Mouse (Mus musculus): Measurements from ENCODE around the gene Irf7. TPM values are rescaled to one million over a fixed set of nuclear protein-coding genes. Genes with fewer than 3 reads are reported as not detected.
A peak's percentile ranks its signal among the peaks of the same experiment; 100 is the strongest.

The Irf7 gene
- polyA plus RNA-seq (2014; fragmentation: Nextera tagmentation; extraction: Ambion mirVana): 2.7 and 3.1 TPM in 2 replicates

DNA sequence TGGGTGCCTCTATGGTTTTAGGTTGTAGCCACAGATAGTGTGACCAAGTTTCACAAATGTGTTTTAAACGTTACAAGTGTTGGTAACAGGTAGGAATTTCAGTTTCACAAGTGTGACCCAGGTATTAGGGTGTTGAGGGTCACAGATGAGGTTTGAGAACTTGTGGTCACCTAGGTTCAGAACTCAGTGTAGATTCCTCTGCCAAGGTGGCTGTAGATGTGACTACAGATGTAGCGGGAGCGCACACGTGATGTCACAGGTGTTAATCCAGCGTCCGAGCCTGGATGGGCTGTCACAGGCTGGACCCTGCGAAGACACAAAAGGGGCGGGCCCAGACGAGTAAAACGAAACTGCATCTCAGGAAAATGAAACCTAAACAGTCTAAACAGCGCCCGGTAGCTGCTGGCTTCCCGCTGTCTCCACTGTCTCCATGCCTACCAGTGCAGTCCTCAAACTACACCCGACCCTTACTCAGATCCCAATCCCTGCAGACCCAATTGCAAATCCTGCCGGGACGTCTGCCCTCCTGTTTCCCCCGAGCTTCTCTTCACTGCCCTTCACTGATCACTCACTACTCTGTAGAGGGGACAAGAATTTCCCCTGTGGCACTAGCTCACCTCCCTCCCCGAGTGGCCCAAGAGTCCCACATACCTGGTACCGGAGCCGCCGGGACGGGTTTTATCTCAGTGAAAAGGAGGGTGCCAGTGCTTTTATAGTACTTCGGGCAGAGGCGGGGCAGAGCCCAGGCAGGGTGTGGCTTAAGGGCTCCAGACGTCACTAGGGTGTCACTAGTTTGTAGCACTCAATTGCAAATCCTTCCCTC is at the start of gene Irf7:
TSS of gene Irf7 (minus strand) at position 743 of the 823 bp plus-strand sequence.
- peak; percentile 78 for DNase-seq (ENCODE audit: low spot score)
- no peaks in the 10 kb centered on the region for H3K9me3 ChIP-seq (ENCODE audit: control insufficient read depth, low read length)
- peak within 1 kb of the TSS; percentile 48 for H3K4me3 ChIP-seq (ENCODE audit: low read depth, low read length)
- peak within 1 kb of the TSS; percentile 87 for H3K4me2 ChIP-seq (ENCODE audit: low read length)
- no peaks in the 10 kb centered on the region for H3K27me3 ChIP-seq (replicated peaks; ENCODE audit: control insufficient read depth, insufficient read depth, low read length)
- ATAC-seq (replicated peaks; ENCODE audit: low FRiP score, low TSS enrichment, low read depth): peak; percentile 57; the same call in 1 of the 2 replicates
- no peak within 1 kb of the TSS for H3K27ac ChIP-seq (ENCODE audit: low read depth)
- 11% methylated on average over 25 of the region's 25 CpGs for WGBS
- H3K36me3 ChIP-seq (ENCODE audit: control insufficient read depth, insufficient read depth, low read length): peaks cover 36% of the 10 kb centered on the region
- H3K9ac ChIP-seq (ENCODE audit: low read length): peak within 1 kb of the TSS; percentile 52
- peaks cover 9% of the 10 kb centered on the region; the same call in 1 of the 2 replicates for H3K4me1 ChIP-seq (replicated peaks; ENCODE audit: control insufficient read depth, insufficient read depth, low read length)

DNA sequence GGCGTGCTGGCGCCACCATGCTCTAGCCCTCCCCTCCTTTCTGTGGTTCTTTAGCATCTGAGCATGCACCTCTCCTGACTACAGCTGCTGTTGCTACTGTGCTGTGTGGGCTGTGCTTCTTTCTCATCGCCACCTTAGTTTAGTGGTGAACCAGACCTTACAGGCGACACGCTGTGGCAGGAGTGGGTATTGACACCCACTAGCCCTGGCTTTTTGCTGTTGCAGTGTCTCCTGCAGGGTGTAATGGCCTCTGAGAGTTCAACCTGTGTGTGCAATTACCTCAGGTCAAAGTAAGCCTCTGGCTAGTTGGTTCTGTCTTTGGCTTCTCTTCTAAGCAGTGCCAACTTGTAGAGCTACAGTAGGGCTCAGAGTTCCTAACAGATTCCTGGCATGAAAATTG is 49.7 kb upstream of the Irf7 start:
- DNase-seq (ENCODE audit: low spot score) (no peak), ATAC-seq (replicated peaks; ENCODE audit: low FRiP score, low TSS enrichment, low read depth) (0 out of 2 replicates have a peak, but pooled peaks have one; percentile 46)
- H3K27ac ChIP-seq (ENCODE audit: low read depth): no peak overlapping the region
- no peak overlapping the region for H3K9ac ChIP-seq (ENCODE audit: low read length)
- H3K36me3 ChIP-seq (ENCODE audit: control insufficient read depth, insufficient read depth, low read length): peaks cover 97% of the 10 kb centered on the region
- 74% methylated on average over 5 of the region's 5 CpGs for WGBS
- H3K4me1 ChIP-seq (replicated peaks; ENCODE audit: control insufficient read depth, insufficient read depth, low read length): no peaks in the 10 kb centered on the region
- H3K4me3 ChIP-seq (ENCODE audit: low read depth, low read length): no peak overlapping the region
- no peaks in the 10 kb centered on the region for H3K9me3 ChIP-seq (ENCODE audit: control insufficient read depth, low read length)
- H3K27me3 ChIP-seq (replicated peaks; ENCODE audit: control insufficient read depth, insufficient read depth, low read length): no peaks in the 10 kb centered on the region
- no peak overlapping the region for H3K4me2 ChIP-seq (ENCODE audit: low read length)

DNA sequence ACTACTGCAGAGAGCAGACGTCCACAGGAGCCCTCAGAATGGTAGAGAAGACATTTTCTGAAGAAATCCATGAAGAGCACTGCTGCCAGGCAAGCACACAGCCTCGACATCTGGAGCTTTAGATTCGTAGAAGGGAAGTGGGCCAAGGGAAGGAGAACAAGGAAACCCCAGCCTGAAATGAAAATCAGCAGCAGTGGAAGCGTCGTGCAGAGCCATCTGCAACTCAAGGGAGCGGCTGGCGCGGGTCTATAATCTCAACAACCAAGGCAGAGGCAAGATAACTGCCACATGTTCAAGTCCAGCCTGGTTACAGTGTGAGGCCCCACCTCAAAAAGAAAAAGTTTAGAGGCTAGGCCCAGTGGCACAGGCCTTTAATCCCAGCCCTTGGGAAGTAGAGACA is 48.8 kb upstream of the Irf7 start:
- Histone ChIP-seq H3K36me3 (ENCODE audit: control insufficient read depth, insufficient read depth, low read length) (peaks cover 97% of the 10 kb centered on the region), H3K4me3 (ENCODE audit: low read depth, low read length) (no peak overlapping the region), H3K27me3 (replicated peaks; ENCODE audit: control insufficient read depth, insufficient read depth, low read length) (no peaks in the 10 kb centered on the region), H3K4me1 (replicated peaks; ENCODE audit: control insufficient read depth, insufficient read depth, low read length) (no peaks in the 10 kb centered on the region), H3K27ac (ENCODE audit: low read depth) (no peak overlapping the region), H3K9me3 (ENCODE audit: control insufficient read depth, low read length) (no peaks in the 10 kb centered on the region), H3K9ac (ENCODE audit: low read length) (no peak overlapping the region), H3K4me2 (ENCODE audit: low read length) (no peak overlapping the region)
- WGBS: 85% methylated on average over 8 of the region's 8 CpGs
- ATAC-seq (replicated peaks; ENCODE audit: low FRiP score, low TSS enrichment, low read depth) (no peak), DNase-seq (ENCODE audit: low spot score) (no peak)

DNA sequence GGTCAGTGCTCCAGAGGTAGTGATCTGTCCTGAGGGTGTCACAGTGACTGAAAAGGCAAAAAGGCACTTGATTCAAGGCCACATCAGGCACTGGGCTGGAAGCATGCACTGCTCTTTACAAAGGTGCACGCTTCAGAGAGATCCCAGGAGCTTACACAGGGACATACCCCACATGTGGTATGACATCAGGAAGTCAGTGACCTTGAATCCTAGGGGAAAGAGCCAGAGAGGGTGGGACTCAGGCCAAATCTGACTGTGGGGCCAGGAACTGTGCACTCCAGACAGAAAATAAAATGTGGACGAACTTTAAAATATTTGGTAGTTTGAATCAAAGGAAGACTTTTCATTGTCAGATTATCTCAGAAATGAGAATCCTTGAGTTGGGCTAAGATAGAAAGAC is 48.1 kb upstream of the Irf7 start:
- Histone ChIP-seq H3K9me3 (ENCODE audit: control insufficient read depth, low read length) (no peaks in the 10 kb centered on the region), H3K9ac (ENCODE audit: low read length) (no peak overlapping the region), H3K4me1 (replicated peaks; ENCODE audit: control insufficient read depth, insufficient read depth, low read length) (no peaks in the 10 kb centered on the region), H3K4me2 (ENCODE audit: low read length) (no peak overlapping the region), H3K27me3 (replicated peaks; ENCODE audit: control insufficient read depth, insufficient read depth, low read length) (no peaks in the 10 kb centered on the region), H3K4me3 (ENCODE audit: low read depth, low read length) (no peak overlapping the region), H3K27ac (ENCODE audit: low read depth) (no peak overlapping the region), H3K36me3 (ENCODE audit: control insufficient read depth, insufficient read depth, low read length) (peaks cover 97% of the 10 kb centered on the region)
- ATAC-seq (replicated peaks; ENCODE audit: low FRiP score, low TSS enrichment, low read depth) (no peak), DNase-seq (ENCODE audit: low spot score) (no peak)
- WGBS: 94% methylated on average over 2 of the region's 2 CpGs

DNA sequence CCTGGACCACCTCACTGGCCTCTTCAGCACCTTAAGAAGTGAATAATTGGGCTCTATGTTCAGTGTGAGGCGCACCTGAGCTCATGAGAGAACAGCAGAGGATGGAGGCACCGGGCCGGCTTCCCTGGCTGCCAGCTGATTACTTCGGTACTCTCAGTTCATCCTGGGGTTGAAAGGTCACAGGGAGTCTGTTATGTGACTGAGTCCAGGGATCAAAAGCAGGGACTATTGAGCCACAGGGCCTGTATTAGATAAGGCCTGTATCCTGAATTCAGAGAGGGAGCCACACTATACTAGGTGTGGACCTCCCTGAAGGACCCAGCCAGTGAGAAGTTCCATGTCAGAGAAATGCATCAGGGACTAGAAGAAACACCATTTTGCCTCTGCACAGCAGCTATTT is 38.3 kb upstream of the Irf7 start:
- Histone ChIP-seq H3K27me3 (replicated peaks; ENCODE audit: control insufficient read depth, insufficient read depth, low read length) (no peaks in the 10 kb centered on the region), H3K36me3 (ENCODE audit: control insufficient read depth, insufficient read depth, low read length) (peaks cover 96% of the 10 kb centered on the region), H3K4me2 (ENCODE audit: low read length) (no peak overlapping the region), H3K27ac (ENCODE audit: low read depth) (no peak overlapping the region), H3K4me3 (ENCODE audit: low read depth, low read length) (no peak overlapping the region), H3K9me3 (ENCODE audit: control insufficient read depth, low read length) (no peaks in the 10 kb centered on the region), H3K4me1 (replicated peaks; ENCODE audit: control insufficient read depth, insufficient read depth, low read length) (no peaks in the 10 kb centered on the region), H3K9ac (ENCODE audit: low read length) (no peak overlapping the region)
- no peak for ATAC-seq (replicated peaks; ENCODE audit: low FRiP score, low TSS enrichment, low read depth)
- 80% methylated on average over 4 of the region's 4 CpGs for WGBS
- DNase-seq (ENCODE audit: low spot score): no peak

DNA sequence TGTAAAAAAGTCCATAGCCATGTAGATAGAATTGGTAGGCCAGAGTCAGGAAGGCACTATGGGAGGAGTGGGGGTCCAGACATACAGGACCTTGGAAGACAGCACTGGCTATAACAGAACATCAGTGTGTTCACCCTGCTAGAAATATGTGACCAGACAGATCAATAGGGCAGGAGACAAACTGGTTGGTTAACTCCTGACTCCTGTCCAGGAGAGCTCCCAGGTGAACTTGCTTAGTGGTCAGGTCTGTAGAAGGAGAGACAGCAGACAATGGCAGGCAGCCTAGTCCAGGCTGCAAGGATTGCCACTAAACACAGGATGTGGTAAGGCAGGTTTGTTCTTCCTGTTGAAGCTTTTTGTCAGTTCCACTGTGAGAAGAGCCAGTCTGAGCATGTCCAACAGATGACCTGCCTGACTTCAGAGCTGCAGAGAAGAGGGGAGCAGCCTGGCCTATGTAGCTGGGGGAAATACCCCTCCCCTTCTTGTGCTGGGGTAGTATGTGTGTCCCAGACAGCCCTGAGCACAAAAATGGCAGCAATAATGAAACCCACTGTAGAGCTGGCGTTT is 36.5 kb upstream of the Irf7 start:
- 84% methylated on average over 1 of the region's 1 CpGs for WGBS
- H3K4me3 ChIP-seq (ENCODE audit: low read depth, low read length): no peak overlapping the region
- DNase-seq (ENCODE audit: low spot score) (no peak), ATAC-seq (replicated peaks; ENCODE audit: low FRiP score, low TSS enrichment, low read depth) (no peak)
- no peak overlapping the region for H3K27ac ChIP-seq (ENCODE audit: low read depth)
- H3K9me3 ChIP-seq (ENCODE audit: control insufficient read depth, low read length): no peaks in the 10 kb centered on the region
- no peak overlapping the region for H3K9ac ChIP-seq (ENCODE audit: low read length)
- H3K4me2 ChIP-seq (ENCODE audit: low read length): no peak overlapping the region
- no peaks in the 10 kb centered on the region for H3K27me3 ChIP-seq (replicated peaks; ENCODE audit: control insufficient read depth, insufficient read depth, low read length)
- H3K36me3 ChIP-seq (ENCODE audit: control insufficient read depth, insufficient read depth, low read length): peaks cover 89% of the 10 kb centered on the region
- no peaks in the 10 kb centered on the region for H3K4me1 ChIP-seq (replicated peaks; ENCODE audit: control insufficient read depth, insufficient read depth, low read length)

DNA sequence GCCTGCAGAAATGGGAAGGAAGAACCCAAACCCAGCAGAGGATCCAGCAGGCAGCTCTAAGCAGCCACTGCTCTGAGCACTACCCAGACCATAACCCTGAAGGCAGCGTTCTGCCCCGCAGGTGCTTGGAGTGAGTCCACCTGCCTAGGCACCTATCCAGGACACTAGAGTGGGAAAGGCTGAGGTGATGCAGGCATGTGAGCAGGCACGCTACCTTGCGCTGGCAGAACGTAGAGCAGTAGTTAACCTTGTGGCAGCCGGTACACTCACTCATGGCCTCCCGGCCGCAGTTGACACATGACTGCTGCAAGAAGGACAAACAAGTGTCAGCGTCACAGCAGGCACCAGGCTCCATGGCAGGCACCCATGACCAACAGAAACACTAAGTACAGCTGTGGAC is 35.1 kb upstream of the Irf7 start:
- ATAC-seq (replicated peaks; ENCODE audit: low FRiP score, low TSS enrichment, low read depth) (no peak), DNase-seq (ENCODE audit: low spot score) (no peak)
- 99% methylated on average over 9 of the region's 9 CpGs for WGBS
- no peaks in the 10 kb centered on the region for H3K9me3 ChIP-seq (ENCODE audit: control insufficient read depth, low read length)
- peaks cover 86% of the 10 kb centered on the region for H3K36me3 ChIP-seq (ENCODE audit: control insufficient read depth, insufficient read depth, low read length)
- H3K27me3 ChIP-seq (replicated peaks; ENCODE audit: control insufficient read depth, insufficient read depth, low read length): no peaks in the 10 kb centered on the region
- H3K27ac ChIP-seq (ENCODE audit: low read depth): no peak overlapping the region
- H3K4me3 ChIP-seq (ENCODE audit: low read depth, low read length): no peak overlapping the region
- no peaks in the 10 kb centered on the region for H3K4me1 ChIP-seq (replicated peaks; ENCODE audit: control insufficient read depth, insufficient read depth, low read length)
- H3K9ac ChIP-seq (ENCODE audit: low read length): no peak overlapping the region
- H3K4me2 ChIP-seq (ENCODE audit: low read length): no peak overlapping the region

DNA sequence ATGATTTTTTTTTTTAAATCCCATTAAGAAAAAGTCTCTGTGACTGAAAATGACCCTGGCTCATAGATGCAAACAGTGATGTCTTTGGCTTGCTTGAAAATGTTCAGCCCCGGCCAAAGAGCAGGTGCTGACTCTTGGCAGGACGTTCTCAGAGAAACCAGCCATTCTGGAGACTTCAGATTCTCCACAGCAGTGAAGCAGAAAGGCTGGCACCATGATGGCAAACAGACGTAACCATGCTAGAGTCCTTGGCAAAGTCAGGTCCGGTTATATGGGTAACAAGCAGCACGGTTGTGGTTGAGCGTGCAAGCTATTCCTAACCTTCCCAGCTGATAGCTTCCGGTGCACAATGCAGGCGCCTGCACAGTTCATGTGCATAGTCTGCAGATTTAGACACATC is 32.9 kb upstream of the Irf7 start:
- no peak overlapping the region for H3K27ac ChIP-seq (ENCODE audit: low read depth)
- H3K4me1 ChIP-seq (replicated peaks; ENCODE audit: control insufficient read depth, insufficient read depth, low read length): peaks cover 6% of the 10 kb centered on the region
- 93% methylated on average over 8 of the region's 8 CpGs for WGBS
- ATAC-seq (replicated peaks; ENCODE audit: low FRiP score, low TSS enrichment, low read depth): no peak
- no peak for DNase-seq (ENCODE audit: low spot score)
- no peak overlapping the region for H3K9ac ChIP-seq (ENCODE audit: low read length)
- peaks cover 66% of the 10 kb centered on the region for H3K36me3 ChIP-seq (ENCODE audit: control insufficient read depth, insufficient read depth, low read length)
- H3K4me3 ChIP-seq (ENCODE audit: low read depth, low read length): no peak overlapping the region
- no peak overlapping the region for H3K4me2 ChIP-seq (ENCODE audit: low read length)
- H3K9me3 ChIP-seq (ENCODE audit: control insufficient read depth, low read length): no peaks in the 10 kb centered on the region
- peaks cover 20% of the 10 kb centered on the region for H3K27me3 ChIP-seq (replicated peaks; ENCODE audit: control insufficient read depth, insufficient read depth, low read length)

Data from intestine, embryonic 14.5 days (tissue).